Mouse (Mus musculus) gastrocnemius, adult 8-10 months (tissue): ENCODE measurements at regions not wholly inside any gene's neighbourhood (a gene's known extent, or its start where the extent isn't known, plus 50 kb on each side); places are given as distances from the start of the nearest gene placed in this dataset.

Experiments
- DNase-seq, 2 experiments: peaks; one replicate each; pipeline ENCODE4 v3.0.0; 2022; ENCODE audit warnings: low spot score in 2 of 2

DNA sequence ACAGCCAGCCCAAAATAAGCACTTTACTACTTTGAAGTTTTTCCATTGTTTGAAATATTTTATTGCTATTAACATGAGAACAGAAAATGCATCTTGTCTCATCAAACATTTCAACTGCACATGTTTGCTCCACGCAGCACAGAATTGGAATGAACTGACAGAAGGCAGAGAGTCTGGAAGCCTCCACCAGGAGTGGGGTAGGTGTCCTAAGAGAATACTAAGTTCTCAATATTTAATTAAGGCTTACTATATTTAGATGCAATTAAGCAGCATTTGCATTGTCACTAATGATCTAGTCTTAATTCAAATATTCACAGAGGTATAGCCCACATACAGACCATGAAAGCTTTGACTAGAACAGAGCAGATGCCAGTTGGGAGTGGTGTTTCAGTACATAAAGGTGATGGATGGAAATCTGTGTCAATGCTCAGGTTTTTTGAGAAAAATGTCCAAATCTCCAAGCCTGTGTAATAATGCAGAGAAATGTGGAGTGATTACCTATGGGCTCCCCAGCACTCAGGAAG lies 491.2 kb downstream of the Tm4sf1 start:
- DNase-seq, result no peak

DNA sequence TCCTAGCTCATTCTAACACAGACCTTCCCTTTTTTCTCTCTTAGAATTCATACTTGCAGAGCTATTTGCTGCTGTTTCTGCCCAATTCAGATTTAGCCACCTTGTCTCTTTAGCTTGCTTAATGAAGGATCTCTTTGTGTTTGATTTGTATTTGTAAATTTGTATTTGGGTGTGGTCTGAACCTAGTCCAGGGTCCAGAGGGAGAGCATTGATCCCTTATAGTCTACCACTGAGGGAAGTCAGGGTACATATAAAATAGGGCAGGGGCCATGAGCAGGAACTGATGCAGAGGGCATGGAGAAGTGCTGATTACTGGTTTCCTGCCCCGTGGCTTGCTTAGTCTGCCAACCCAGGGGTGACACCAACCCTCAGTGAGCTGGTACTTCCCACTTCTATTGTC lies 508.7 kb downstream of the Tm4sf1 start:
- DNase-seq, result no peak

DNA sequence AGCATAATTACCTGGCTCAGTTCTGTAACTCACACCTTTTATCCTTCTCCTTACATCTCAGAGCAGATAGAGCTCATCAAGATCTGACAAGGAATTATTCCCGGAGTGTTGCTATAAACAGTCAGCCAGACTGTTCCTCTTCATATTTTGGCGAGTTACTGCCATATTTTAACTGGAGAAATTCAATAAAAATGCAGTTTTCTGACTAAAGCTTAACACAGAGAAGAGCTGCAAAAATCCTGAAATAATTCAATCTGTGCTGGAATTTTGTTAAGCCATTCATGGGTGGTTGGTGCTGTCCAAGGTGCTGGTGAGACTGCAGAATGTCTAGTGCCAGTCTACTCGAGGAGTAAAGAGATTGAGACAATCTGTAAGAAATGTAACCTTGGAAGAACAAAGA lies 512.6 kb downstream of the Tm4sf1 start:
- no peak for DNase-seq

DNA sequence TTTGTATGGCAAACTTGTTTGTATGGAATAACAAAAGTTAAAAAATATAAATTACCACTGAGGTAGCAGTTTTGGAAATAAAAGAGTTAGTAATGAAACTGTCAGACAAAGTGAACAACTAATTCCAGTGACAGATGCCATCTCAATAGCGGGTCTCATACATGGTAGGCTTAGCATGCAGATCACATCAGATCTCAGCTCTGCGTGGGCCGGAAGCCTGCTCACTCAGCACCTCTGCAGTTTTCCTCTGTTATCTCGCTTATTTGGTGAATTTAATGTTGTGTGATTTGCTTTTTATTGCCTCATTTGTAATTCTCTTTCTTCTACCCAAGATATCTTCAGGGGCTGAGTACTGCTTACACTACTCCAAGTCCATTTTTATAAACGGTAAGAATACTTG lies 527.9 kb downstream of the Tm4sf1 start:
- DNase-seq, result no peak

DNA sequence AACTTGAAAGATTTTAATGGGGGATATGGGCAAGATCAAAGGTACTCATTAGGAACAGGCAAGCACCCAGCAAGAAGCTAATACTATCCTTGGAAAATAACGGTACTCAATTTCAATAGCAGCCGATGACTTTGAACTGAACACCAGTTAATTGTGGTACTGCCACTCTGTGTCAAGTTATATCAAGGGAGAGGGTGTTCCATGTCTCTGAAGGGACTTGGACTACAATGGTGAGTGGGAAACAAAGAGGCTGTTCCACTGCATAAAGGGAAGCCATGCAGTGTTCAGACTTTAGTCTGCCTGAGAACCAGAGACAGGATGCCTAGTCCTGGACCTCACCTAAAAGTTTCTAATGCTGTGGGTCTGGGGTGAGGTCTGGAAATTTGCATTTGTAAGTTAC lies 531.6 kb downstream of the Tm4sf1 start:
- DNase-seq, result no peak

DNA sequence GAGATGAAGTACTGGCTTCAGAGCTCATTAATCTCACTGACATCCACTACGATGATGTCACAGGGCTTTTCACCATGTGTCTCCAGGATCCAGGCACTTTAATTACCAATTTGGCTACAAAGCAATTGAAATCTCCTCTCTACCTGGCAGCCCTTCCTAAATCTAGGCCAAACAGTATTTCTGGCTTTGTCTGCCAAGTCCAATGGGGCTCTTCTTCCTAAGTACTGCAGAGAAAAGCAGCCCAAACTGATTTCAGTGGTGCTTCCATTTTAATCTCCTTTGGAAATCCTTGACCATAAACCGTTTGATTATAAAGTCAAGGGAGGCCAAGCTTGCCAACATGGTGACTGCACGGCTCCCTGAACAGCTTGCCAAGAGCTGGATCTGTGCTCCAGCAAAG lies 534.7 kb downstream of the Tm4sf1 start:
- no peak for DNase-seq

DNA sequence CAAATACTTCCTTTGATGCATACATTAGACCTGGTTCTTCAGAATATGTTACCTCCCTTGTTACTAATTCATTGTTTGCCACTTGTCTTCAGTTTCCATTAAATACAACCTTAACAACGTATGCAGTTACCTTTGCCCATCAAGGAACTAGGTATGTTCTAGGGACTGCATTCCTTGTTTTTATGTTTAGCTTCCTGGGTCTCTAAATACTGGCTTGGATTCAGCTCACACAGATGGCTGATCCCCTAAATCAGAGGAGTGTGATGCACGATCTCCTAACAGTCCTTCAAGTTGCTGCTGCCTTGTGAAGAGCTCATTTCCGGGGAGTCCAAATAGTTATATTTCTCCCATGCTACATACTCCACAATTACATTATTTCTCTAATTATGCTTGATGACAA lies 537.5 kb downstream of the Tm4sf1 start:
- DNase-seq, result no peak

DNA sequence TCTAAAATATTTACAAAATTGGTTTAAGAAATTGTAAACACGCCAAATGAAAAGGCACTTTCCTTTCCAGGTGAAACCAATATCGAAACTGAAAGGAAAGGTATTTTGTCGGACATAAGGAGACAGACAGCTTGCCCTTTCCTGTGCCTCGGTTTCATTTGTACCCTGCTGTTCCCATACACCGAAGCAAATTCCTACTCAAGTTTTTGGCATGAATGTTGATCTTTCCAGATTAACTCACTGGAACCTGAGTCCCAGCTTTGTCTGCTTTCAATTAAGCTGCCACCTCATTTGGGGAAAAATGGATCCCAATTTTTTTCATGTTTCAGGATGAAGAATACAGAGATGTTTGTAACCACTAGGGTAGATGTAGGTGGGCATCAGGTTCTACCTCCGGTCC lies 537.9 kb downstream of the Tm4sf1 start:
- no peak for DNase-seq

DNA sequence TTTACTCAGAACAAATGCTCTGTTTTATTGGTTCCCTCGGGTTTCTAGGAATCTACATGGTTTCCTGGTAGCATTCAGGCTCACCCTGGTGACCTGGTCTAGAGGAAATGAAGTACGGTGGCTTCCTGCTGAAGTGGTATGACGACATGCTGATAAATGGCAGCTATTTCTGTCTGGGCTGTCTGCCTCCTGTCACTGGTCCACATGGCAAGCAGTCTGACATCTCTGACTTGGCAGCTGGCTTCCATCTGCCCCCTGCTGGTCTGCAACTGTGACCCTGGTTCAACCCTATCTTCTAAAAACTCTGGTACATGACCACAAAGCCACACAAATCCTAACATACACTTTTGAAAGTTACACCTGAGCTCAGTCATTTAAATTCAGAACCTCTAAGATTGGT lies 548.1 kb downstream of the Tm4sf1 start:
- DNase-seq, result peak; percentile 3 to 13

DNA sequence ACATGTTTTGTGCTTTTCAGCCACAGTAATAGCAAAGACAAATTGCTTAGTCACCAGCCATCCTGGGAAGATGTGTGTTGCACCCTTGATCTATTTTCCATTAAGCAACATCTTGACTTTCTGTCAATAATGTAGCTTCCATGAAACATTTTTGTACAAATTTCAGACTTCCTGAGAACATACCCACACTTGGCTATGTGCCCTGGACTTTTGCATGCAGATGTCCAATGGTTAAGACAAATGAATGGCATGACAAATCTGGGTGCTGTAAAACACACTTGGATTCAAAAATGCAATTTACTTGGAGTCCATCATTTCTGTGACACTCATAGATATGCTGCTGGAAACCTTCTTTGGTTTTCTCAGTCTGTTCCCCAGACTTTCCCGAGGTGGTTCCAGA lies 549.9 kb downstream of the Tm4sf1 start:
- no peak for DNase-seq

DNA sequence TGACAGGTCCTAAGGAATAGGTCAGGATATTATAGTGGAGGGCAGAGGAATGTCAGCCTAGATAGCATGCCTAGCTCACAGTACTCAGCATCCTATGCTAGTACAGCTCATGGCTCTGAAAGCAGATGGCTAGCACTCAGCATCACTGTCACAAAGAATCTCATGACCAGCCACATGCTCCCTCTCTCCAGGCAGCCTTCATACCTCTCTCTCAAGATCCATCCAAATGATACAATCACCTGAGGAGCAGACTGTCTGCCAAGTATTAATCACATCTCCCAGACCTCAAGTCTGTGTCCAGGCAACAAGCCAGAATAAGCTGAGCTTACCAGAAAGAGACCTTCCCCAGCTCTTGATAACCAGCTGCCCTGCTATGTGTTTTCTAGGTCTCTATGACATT lies 557.4 kb upstream of the Nbea start:
- DNase-seq, result no peak

DNA sequence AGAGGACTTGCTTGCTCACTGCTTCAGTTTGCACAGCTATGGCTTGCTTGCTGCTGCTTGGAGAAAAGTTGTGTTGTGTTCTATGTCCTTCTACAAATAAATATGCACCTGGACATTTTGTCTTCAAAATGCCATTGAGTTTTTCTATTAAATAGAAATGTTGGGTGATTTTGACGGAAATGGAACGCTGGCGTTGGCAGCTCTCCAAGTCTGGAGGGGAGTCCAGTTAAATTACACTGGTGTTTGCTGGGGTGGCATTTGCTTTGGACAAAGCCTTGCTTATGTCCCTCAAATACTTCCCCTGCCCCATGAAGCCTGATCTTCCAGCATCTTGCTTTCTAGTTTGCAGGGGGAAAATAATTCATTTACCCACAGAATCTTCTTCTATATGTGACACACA lies 556.0 kb upstream of the Nbea start:
- no peak for DNase-seq

DNA sequence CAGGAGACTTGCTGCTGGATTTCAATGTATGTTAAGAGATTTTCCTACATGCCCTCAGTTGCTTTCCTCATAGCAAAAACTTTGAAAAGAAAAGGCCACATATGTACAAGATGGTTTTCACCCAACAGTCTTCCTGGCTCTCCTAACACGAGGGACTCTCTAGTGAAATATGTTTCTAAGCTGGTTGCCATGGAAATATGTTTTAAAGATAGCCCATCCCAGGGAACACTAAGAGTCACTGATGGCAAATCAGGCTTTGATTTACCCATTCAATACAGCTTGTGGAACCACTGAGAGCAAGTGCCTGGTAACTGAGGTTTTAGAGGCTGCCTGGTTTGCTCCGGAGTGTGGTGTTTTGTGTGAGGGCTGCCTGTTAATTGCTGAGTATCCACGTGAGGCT lies 547.3 kb upstream of the Nbea start:
- DNase-seq, result no peak

DNA sequence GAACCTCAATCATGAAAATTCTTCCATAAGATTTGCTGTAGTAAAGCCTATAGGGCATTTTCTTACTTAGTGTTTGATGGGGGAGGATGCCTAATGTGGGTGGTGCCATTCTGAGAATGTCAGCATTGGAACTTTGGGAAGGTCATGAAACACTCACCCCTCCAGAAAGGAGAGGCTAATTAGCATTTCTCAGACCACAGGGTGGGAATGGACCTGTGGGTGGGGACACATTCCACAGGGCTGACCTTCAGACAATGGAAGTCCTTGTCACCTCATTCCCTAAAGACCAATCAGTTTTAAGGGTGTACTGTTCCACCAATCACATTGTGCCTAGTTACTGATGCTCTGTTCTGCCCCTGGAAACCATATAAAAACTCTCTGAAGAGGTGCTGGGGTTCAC lies 541.5 kb upstream of the Nbea start:
- DNase-seq, result no peak

DNA sequence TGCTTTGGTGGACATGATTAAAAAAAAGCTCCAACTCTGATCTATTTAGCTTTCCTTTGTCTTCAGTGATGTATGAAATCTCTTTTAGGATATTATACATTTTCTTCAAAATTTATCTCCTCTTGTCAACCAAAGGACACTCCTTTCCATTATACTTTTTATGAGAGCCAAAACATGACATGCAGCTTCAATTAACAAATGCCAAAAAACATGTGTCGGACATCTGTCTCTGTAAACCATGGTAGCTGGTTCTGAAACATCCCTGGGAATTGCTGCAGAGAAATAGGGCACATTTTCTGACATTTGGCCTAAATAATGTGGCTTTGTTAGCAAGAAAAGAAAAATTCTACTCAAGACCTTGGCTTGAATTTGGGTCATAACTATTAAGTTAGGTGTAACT lies 524.8 kb upstream of the Nbea start:
- DNase-seq, result no peak

DNA sequence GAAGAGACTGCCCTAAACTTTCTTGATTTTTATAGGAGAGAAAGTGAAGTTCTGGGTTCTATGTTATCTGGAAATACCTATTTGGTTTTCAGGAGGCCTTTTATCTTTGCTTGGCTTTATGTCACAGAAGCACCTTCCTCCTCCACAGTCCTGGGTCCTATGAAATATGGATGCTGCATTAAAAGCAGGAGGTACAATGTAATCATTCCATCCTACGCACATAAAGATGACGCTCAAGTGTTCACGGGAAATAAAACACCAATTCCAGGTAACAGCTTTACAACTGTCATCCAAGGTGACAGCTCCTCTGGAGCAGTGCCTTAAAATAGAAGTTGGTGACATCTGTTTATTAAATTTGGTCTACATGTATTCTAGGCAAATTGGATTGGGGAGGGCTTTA lies 523.8 kb upstream of the Nbea start:
- DNase-seq, result no peak

DNA sequence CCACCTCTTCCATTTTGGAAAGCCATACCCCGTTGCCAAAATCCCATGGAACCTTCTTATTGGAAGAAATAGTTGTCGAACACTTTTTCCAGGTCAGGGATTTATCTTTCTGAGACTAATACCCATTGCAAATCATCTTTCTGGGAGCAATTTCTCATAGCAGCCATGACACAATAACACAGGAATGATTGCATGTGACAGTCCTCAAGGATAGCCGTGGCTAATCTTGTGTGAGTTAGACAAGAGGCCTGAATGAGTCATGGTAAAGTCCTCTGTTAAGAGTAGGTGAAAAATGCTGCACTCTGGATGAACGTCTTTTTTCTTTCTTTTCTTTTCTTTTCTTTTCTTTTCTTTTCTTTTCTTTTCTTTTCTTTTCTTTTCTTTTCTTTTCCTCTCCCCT lies 522.5 kb upstream of the Nbea start:
- no peak for DNase-seq

DNA sequence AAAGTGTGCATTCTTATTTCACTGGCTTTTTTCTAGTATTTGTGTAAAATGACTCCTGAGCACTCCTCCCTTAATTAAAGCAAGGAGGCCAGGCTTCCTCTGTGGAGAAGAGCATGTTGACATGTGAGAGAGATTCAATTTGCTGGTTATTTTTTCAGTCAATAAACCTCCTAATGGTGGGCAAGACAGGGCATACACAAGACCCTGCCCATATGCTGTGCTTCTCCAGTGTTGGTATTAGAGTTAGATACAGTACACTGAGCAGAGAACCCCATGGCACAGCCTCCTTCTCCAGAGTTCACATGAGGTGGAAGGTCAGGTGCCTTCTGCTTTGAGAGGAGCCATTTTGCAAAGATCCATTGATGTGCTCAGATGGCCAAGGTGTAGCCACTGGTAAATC lies 515.4 kb upstream of the Nbea start:
- no peak for DNase-seq

DNA sequence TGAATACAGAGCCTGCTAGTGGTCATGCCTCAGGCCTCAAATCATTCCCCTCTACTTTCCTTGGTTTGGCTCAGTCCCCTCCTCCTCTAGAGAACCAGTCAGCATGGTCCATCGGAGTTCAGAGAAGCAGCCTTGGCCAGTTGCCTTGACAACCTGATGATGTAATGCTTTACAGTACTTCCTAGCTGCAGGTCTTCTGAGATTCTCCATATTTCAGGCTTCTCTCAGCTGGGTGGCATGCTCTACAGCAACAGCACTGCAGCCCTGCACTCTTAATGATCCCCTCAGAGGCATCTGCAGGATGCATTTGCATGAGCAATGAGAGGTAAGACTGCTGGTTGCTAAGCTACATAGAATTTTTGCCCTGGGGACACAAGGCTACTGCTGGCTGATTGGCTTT lies 514.7 kb upstream of the Nbea start:
- DNase-seq, result no peak

DNA sequence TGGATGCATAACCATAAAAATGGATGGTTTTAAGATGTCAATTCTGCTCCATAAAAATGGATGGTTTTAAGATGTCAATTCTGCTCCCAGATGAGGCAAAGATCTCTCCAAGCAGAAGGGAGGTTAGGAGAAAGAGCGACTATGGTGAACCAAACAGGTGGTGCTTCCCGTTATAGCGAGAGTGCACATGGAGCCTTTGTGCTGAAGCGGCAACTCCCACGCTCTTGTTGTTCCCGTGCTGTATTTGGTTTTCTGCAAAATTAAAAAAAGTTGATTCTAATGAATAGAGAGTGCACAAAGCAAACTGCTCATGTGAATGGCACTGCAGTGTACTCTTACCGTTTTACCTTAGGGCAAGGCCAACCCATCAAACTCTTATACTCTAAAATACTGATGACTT lies 497.5 kb upstream of the Nbea start:
- DNase-seq, result no peak

DNA sequence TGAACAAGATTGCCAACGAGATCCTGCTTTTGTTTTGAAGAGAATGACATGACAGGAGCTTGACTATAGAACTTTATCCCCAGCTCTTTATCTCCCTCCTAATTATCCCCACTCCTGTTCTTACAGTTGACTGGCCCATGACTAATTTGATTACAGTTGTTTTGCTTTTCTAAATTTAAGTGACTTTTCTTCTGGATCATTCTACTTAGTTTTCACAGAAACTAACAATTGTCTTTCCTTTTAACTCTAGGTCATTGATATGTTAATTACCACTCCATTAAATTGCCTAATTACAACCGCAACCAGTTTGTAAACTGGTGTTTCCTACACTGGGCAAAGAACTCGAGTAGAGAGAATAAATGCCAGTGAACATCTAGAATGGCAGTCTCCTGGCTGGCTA lies 485.3 kb upstream of the Nbea start:
- DNase-seq, result no peak

DNA sequence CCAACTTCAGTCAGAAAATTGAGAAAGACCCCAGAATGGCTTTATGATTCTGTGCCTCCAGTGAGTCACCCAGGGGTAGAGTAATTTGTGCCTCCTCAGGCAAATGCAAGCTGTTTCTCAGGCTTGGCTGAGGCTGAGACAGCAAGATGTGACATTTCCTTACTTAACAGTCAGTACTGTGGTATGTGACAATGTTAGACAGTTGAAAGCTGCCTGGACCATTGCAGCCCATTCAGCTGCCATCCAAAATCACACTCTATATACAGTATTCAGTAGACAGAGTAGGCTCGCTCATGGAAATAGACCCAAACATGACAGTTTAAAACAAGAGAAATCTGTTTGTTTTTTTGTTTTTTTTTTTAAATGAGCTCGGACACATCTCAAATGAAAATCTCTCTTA lies 477.1 kb upstream of the Nbea start:
- no peak for DNase-seq

DNA sequence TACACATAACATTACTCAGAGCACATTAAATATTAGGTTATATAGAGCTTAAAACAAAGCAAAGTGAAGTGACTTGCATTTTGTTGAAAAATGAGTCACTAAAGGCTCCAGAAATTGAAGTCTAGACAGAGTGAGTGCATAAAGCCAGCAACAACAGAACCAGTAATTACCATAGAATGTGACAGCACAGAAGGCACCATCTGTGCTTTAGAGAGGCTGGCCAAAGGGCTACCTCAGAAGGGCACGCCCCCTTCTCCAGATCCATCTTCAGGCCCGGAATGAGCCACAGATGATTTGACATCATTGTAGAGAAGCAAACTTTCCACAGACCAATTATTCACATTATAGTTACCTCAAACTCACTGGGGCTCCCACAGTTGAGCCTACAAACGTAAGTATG lies 463.8 kb upstream of the Nbea start:
- DNase-seq, result no peak
